Mouse (Mus musculus) retina, postnatal 7 days (tissue): ENCODE measurements around the gene Tmem259.

Experiments
- DNase-seq: peaks from one replicate; pipeline ENCODE4 v3.0.0-alpha.2; 2012; ENCODE audit warnings: low read depth, low spot score

The Tmem259 gene

DNA sequence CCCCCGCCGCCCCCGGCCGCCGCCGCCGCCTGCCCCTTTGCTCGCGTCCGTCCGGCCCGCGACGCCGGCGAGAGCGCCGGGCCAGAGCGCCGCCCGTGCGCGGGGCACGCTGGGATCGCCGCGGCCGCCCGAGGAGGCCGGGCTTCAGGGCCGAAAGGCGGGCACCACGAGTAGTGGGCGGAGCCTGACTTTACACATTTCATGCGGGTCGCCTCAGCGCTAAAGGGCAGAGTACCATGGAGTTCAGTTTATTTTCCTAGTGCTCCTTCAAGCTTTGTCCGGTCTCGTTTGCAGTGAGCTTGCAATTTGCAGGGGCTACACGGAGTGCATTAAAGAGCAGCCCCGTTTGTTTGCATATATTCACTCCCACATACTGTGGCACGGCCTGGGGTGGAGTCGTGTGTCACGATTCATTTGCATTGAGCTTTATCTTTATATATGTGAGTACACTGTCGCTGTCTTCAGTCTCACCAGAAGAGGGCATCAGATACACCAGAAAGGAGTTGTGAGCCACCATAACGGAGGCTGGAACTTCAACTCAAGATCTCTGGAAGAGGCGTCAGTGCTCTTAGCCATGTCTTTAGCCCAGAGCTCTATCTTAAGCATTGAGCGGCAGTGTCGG, at the start of gene Tmem259:
Gene Tmem259 (minus strand): TSS at position 136 of the 622 bp plus-strand sequence.
- DNase-seq = peak; percentile 81

DNA sequence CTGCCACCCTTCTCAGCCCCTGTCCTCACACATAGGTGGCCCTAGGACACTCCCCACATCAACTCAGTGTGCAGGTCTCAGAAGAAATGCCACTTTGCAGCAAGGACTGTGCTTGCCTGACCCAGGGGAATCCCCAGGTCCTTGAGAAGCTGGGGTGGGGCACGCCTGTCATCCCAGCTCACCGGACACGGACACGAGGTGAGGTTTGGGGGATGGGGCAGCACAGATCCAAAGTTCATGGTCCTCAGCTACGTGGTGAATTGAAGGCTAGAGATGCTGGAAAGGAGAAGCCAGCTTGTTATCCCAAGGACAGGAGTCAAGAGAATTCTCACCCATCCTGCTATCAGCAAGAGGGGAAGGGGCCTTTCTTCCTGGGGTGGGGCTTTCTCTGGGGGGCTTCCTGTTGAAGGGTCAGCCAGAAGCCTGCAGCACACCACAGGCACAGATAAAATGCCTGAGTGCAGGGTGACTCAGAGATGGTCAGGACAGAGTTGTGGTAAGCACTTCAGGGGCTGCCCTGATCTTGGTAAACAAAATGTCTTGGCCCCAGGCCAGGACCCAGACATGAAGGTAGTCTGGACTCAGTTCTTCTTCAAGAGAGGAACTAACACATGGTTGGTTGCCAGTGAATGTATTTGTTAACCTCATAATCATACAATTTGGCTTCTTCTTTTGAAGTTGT, 48.8 kb upstream of the Tmem259 start:
- no peak for DNase-seq

DNA sequence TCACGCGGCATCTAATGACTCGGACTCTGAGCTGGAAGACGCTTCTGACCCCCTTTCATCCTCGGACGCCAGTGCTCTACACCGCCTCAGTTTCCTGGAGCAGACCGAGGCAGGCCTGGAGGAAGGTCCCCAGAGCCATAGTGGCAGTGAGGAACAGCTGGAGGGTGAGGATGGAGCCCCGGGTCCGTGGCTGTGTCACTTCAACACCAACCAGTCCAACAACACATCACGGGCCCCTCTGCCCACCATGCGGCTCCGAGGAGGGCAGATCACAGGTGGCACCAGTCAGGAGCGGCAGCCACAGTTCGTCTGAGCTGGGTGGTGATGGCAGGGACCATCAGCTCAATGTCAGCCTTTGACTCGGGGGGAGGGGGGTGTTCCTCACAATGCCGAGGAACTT, 46.6 kb upstream of the Tmem259 start:
- no peak for DNase-seq

DNA sequence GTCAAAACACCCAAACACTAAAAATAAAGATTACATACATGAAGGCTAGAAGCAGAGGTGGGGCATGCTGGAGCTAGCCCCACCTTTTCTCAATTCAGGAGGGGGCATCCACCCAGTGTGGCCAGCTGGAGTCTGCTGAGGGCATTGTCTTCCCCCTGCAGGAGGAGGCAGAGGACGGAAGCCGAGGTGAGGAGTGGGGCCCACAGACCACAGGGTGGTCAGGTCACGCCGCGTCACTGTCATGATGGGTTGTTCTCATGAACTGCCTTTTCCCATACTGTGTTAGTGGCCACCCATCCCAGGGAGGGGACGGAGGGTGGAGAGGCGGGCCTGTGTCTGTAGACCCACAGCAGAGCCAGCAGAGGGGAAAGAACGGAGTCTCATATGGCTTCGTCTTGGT, 46.1 kb upstream of the Tmem259 start:
- DNase-seq = no peak

DNA sequence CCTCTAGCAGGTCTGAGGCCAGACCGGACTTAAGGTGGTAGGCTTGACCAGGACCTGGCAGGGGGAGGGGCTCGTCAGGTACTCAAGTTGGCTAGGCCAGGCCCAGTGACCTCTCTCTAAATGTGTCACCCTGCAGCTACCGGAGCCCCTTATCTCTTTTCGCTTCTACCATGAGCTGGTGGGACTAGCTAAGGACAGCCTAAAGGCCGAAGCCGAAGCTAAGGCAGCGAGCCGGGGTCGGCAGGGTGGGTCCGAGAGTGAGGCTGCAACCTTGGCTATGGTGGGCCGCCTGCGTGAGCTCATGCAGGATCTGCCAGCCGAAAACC, 44.4 kb upstream of the Tmem259 start:
- DNase-seq = no peak

DNA sequence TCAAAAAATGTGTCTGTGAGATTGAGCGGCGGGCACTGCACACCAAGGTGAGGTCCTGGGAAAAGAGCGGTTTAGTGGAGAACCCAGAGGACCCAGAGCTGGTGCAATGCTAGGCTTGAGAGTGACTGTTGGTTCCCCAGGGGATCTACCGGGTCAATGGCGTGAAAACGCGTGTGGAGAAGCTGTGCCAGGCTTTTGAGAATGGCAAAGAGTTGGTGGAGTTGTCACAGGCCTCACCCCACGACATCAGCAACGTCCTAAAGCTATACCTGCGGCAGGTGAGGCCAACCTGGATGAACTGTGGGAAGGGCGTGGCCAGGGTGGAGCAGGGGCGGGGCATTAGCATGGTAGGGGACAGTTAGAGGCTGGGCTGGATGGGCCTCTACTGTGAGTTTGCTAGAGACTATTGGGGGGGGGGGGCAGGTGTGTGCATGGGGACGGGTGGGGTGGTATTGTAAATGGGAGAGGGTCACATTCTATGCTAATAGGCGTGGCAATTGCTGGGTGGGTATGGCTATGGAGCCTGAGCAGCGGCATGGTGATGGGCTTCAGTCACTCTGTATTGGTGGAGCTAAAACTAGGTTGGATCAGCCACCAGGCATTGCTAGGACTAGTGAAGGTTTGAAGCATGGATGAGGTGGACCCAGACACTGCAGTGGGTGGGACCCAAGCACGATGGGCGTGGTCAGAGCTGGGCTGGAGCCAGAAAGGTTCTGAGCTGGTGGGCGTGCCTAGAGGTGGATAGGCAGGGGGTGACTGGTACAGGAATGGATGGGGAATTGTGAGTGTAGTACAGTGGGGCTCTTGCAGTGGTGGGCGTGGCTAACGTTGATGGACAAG, 43.8 kb upstream of the Tmem259 start:
- DNase-seq = no peak

DNA sequence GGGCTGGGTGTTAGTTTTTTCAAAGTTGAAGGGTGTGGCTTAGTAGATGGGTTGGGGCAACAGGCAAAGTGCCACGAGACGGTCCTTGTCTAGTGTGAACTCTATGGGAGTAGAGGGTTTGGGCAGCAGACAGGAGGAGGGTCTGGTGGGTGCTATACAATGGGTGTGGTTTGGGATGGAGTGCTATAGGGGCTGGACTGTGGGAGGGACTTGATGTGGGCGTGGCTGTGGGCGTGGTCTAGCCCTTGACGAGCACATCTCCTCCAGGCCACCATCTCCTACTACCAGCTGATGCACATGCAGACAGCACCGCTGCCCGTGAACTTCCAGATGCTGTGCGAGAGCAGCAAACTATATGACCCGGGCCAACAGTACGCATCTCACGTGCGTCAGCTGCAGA, 41.8 kb upstream of the Tmem259 start:
- no peak for DNase-seq

DNA sequence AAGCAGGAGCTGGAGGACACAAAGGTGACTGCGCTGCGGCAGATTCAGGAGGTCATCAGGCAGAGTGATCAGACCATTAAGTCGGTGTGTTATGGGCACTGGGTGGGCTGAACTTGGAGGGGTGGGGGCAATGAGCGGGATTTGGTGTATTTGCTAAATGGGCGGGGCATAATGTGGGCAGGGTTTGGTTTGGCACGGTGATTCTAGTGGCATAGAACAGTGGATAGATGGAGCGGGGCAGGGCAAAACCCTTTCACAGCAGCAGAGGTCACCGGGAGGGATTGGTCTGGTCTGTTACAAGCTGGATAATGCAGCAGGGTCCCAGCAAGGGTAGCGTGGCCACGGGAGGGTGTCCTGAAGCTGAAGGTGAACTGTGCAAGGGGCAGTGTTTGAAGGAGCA, 41.3 kb upstream of the Tmem259 start:
- DNase-seq = no peak

DNA sequence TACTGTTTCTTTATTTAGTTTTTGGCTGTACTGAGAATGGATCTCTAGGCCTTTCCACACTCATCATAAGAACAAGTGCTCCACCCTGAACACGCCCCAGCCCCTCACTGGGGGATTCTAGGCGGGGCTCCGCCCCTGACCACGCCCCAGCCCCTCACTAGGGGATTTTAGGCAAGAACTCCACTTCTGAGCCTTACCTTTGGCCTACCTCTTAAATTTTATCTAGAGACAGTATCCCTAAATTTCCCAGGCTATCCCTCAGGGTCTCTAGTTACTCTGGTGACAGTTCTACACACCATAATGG, 40.9 kb upstream of the Tmem259 start:
- DNase-seq = no peak

DNA sequence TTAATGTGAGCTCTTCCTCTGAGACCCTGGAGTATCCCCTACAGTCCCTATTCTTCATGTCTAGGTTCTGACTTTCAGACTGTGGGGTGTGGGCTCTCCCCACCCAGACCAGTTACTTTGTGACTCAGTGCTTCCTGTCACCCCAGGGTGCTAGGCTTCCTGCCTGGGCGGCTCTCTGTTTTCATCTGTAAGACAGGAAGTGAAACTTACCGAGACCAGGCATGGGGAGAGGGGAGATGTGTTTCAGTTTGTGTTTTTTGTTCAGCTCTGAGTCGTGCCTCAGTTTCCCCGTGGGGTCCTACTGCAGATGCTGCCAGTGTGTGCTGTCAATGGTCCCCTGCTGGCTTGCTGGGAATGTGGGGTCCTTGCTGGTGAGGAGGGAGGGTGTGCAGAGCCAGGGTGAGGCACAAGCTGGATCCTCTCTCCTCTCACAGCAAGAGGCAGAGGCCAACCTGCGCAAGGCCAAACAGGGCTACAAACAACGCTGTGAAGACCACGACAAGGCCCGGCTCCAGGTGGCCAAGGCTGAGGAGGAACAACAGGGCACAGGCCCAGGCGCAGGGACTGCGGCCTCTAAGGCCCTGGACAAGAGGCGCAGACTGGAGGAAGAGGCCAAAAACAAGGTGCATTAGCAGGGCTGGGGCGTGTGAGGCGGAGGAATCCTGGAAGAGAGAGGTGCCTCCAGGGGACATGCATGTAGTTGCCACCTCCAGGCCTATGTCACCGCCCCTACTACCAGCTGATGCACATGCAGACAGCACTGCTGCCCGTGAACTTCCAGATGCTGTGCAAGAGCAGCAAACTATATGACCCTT, 40.3 kb upstream of the Tmem259 start:
- no peak for DNase-seq

DNA sequence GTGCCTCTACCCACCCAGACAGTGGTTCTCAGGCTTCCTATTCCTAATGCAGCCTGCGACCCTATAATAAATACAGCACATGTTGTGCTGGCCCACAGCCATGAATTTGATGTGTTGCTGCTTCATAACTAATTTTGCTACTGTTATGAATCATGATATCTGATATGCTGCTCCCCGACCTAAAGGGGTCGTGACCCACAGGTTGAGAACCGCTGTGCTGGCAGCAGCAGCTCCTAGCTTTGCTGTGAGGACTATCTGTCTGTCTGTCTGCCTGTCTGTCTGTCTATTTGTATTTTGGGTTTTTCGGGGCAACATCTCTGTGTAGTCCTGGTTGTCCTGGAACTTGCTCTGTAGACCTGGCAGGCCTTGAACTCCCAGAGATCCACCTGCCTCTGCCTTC, 39.6 kb upstream of the Tmem259 start:
- DNase-seq = no peak

DNA sequence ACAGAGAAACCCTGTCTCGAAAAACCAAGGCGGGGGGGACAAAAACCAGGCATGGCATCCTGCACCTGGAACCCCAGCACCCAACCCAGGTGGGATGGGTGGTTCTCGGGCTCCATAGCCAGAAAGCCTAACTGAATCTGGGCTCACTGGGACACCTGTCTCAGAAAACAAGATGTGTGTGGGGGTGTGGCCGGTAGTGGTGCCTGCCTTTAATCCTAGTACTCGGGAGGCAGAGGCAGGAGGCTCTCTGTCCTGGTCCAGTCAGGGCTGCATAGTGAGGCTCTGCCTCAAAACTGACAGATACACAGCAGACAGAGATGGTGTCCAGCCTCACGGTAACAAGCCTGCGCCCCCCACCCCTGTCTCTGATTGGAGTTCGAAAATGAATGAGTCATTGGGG, 38.7 kb upstream of the Tmem259 start:
- no peak for DNase-seq

DNA sequence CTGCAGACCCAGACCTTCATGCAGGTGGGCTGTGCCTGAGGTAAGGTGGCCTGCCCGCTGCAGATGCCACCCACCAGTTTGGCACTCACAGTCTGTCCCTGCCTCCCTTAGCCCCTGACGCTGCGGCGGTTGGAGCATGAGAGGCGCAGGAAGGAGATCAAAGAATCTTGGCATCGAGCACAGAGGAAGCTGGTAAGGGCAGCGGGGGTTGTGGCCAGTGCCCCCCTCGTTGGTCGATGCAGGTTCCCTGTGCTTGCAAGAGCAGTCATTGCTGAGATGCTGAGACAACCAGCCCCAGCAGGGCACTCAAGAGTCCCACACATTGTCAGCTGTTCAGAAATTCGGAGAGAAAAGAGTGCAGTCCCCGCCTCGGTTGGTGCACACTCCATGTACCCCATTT, 38.0 kb upstream of the Tmem259 start:
- no peak for DNase-seq

DNA sequence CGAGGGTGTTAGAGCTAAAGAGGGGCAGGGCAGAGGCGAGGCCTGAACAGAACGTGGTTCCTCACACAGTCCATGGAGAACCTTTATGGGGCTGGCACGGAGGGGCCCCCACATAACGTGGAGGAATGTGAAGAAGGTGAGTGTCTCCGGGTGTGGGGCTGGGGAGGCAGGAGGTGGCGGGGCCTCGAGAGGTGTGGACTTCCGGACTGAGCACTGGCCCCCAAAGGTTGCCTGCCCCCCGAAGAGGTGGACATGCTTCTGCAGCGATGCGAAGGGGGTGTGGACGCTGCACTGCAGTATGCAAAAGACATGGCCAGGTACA, 37.2 kb upstream of the Tmem259 start:
- DNase-seq = no peak

DNA sequence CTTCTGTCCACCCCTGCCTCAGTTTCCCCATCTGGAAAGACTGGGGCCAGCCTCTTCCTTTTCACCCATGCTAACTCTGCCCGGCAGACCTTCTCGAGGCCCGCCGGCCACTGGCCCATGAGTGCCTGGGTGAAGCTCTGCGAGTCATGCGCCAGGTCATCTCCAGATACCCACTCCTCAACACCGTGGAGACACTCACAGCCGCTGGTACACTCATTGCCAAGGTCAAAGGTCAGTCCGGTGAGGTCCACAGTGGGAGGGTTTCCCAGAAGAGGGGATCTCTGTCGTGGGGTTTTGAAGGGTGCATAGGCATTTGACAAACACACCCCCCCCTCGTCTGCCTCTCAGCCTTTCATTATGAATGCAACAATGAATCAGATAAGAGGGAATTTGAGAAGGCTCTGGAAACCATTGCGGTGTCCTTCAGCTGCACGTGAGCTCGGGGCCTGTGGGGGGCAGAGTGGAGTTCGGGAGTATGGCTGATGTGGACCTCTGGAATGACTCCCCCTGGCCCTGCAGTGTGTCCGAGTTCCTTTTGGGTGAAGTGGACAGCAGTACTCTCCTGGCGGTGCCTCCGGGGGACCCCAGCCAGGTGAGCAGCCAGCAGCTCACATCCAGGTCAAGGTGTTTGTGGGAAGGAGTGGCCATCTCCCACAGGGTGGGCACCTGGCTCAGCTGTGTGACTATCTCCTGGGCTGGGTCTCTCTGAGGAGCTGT, 36.6 kb upstream of the Tmem259 start:
- no peak for DNase-seq

DNA sequence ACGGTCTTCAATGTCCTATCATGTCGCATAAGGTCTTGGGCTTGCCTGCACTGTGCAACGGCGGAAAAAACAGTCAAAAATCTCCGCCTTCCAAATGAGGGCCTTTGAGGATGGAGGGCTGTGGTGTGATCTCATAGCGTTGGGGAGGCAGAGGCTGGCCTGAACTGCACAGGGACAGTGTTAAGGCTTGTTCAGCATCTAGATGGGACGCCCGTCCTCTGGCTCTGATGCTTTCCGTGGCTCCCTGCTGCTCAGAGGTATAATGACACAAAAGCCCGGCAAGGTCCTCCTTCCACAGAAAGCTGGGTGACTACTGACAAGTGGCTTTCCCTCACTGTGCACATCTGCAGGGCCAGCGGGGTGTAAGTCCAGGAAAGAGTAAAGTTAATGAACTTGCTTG, 36.1 kb upstream of the Tmem259 start:
- no peak for DNase-seq

DNA sequence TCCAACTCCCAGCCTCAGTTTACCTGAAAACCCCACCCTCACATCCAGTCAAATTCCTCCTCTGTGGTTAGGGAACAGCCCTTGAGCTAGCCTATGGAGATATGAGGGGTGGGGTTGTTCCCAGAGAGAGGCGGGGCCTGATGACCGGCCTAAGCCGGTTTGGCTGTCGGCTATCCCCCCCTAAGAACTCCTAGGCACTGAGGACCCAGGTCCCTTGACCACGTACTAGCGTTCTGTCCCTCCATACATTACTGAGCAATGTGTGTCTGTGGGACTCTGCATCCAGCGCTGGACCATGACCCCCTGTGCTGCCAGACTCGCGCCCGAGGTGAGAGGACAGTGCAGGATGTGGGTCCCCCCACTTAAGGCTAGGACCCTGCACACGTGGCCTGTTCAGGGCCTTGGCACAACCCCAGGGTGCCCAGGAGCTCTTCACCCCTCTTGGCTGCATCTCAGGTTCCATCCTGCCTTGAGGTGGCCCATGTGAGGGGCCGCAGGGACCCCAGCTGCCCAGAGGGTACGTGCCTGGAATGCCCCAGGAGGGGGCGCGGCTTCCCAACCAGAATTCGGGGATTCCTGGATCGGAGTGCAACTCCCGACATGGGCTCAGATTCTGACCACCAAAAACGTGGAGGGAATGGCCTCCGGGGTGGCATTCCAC, 35.5 kb upstream of the Tmem259 start:
- DNase-seq = no peak

DNA sequence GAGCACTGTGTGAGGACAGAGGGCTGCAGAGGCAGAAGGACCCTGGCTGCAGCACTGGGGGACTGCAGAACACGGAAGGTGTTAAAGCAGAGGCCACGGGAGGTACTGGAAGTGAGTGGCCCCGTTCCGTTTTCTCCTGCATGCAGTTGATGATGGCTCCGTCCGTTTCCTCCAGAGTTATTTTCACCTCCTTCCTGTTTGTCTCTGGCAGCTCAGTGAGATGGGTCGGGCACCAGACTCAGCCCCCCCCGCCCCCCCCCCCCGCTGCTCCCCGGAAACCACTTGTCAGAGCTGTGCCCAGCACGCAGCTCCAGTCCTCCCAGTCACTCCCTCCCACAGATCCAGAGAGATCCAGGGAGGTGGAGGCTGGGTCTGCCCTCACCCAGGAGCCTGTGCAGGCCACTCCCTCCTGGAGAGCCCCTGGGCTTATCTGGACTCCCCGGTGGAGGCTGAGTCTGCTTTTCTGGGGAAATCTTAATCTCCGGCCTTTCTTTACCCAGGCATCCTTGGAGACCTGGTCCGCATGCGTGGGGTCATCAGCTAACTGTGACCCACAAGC, 34.7 kb upstream of the Tmem259 start:
- no peak for DNase-seq

DNA sequence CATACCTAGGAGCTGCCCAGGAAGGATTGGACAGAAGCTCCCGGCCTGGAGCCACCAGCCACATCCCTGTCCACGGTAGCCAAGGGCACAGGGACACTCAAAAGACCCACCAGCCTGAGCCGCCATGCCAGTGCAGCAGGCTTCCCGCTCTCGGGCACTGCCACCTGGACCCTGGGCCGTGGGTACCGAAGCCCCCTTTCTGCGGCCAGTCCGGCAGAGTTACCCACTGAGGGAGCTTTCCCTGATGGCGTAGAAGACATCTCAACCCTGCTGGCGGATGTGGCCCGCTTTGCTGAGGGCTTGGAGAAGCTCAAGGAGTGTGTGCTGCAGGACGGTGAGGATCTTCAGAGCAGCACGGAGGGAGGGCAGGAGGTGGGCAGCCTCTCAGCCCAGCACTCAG, 33.6 kb upstream of the Tmem259 start:
- no peak for DNase-seq

DNA sequence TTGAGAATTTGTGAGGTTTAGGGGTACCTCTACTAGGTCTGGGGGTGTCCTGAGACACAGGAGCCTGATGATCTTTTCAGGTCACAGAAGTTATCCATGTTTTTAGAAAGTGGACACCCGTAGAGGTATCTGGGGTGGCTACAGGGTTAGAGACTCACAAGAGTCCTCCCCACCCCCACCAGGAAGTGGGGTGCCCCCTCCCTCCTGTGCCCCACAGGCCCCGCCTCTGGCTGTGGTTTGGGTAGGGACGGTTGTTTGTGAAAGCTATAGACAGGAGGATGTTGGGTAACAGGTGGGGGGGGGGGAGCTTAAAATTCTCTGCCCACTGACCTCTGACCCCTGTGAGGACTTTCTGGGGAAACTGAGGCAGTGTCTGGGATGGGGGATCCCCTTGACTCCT, 33.2 kb upstream of the Tmem259 start:
- no peak for DNase-seq

DNA sequence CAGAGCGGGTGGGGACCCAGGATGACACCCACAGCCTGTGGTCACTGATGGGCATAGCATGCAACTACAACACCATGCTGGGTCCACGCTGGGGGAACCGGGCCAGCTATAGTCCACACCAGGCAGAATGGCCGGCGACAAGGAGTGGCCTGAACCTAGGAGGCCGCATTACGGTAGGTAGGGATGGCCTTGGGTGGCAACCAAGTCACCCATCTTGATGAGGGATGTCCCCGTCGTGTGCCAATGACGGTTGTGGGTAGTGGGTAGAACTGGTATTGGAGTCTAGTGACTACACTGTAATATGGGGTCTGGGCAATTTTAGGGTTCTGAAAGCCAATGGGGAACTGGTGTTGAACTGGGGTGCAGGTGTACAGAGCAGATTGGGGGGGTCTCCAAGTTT, 32.8 kb upstream of the Tmem259 start:
- DNase-seq = no peak
